In the genomic region with DNA sequence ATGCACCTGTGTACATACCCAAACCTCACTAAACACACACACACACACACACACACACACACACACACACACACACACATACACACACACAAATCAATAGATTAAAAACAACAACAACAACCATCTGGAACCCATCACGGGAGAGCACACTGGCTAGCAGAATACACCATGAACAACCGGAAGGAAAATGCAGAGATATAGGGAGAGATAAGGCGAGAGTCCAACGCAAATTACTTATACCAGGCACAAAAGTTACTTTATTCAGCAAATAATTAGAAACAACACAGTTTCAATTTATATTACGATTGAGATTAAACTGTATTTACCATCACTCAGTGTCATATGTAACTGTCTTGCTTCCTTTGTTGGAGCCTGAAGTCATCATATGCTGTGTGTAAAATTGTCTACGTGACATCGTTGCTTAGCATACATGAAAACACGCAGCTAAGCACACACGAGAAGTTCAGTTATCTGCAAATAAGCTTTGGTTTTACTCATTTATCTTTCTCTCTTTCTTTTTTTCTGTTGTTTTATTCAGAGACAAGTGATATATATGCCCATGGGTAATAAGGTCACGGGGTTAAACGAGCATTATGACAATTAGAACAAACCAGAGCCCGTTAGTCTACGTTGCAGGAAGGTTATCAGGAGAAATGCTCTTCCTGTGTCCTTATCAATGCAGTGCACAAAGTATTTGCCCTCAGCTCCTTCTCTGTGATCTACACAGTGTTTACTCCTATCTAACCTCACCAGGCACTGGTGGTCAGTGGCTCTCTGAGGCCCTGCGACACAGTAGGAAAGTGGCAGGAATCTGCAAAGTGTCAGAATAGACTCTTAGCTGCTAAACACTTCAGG, we compare ENCODE assay signal across 13 mouse cellular contexts.
DNase-seq lines count a peak whose midpoint lies in the region; ATAC-seq and TF ChIP-seq lines count a peak whose summit lies in the region.
"Had no signal": no experiment of that assay in that cellular context is flagged by ENCODE, and none has a peak within 500 bp of the region (broad histone marks: within the 10 kb centered on the region; RNA-seq: fewer than 3 reads in every experiment).

No protein-coding gene starts in this region.

- no peak for TF ChIP-seq RAD21 in MEL (IDR thresholded peaks at IDR 0.05; ENCODE audit: low read depth, low read length)

- ATAC-seq in heart, embryonic 11.5 days (replicated peaks; ENCODE audit: insufficient number of reproducible peaks, low FRiP score, low TSS enrichment): peak; percentile 95
- ATAC-seq in hematopoietic stem cell, adult 5-6 weeks (replicated peaks in 1 of 2; ENCODE audit: insufficient read depth in 1 of 2, low FRiP score in 2 of 2, low TSS enrichment in 1 of 2, low read depth in 1 of 2, poor library complexity in 2 of 2, severe bottlenecking in 2 of 2): peak; percentile 77 to 96
- ATAC-seq: forebrain, embryonic 16.5 days had no signal

- no peak overlapping the region for H3K9ac ChIP-seq in heart, embryonic 11.5 days (ENCODE audit: low read depth, low read length)
- peak overlapping the region; percentile 17 for H3K9ac ChIP-seq in MEL (ENCODE audit: control insufficient read depth, low read depth, low read length, poor library complexity, severe bottlenecking)
- H3K9ac ChIP-seq: kidney, embryonic 15.5 days; limb, embryonic 13.5 days had no signal

- no peaks in the 10 kb centered on the region for H3K27me3 ChIP-seq in heart, embryonic 11.5 days (ENCODE audit: control insufficient read depth, insufficient read depth, low read length)
- H3K27me3 ChIP-seq in MEL (ENCODE audit: control insufficient read depth in 1 of 2, insufficient read depth in 2 of 2, low read length in 2 of 2): no peaks in the 10 kb centered on the region
- H3K27me3 ChIP-seq: kidney, embryonic 15.5 days; limb, embryonic 13.5 days had no signal

- TF ChIP-seq EP300 in MEL (IDR thresholded peaks at IDR 0.05; ENCODE audit: low read depth in 1 of 2, low read length in 2 of 2): peak; percentile 99 to 100

- no peak for TF ChIP-seq POLR2A in MEL (IDR thresholded peaks at IDR 0.05; ENCODE audit: control insufficient read depth in 1 of 2, insufficient read depth in 1 of 2, low read depth in 1 of 2, low read length in 2 of 2, poor library complexity in 1 of 2)

- H3K79me2 ChIP-seq in MEL (ENCODE audit: control insufficient read depth, insufficient read depth, low read length, poor library complexity): no peaks in the 10 kb centered on the region

- no peaks in the 10 kb centered on the region for H3K9me3 ChIP-seq in heart, embryonic 11.5 days (replicated peaks; ENCODE audit: control insufficient read depth, low read length)
- H3K9me3 ChIP-seq in MEL (replicated peaks; ENCODE audit: insufficient read depth, low read length): no peaks in the 10 kb centered on the region
- H3K9me3 ChIP-seq: kidney, embryonic 15.5 days; limb, embryonic 13.5 days had no signal

- DNase-seq in heart, postnatal 36 days: no peak
- DNase-seq in MEL (ENCODE audit: low read depth, low spot score): peak; percentile 86
- peak; percentile 7 for DNase-seq in lung, postnatal 14 days
- DNase-seq in adrenal gland, adult 2 months: no peak
- DNase-seq in cerebellum, adult 8-10 months: no peak
- no peak for DNase-seq in adrenal gland, postnatal 25 days
- DNase-seq: B cell, adult 2 months; heart, adult 18-20 months had no signal

- peaks cover 23% of the 10 kb centered on the region for H3K4me1 ChIP-seq in heart, embryonic 11.5 days (ENCODE audit: control insufficient read depth, insufficient read depth, low read length)
- peaks cover 17 to 28% of the 10 kb centered on the region in 2 experiments for H3K4me1 ChIP-seq in MEL (ENCODE audit: control insufficient read depth in 1 of 2, insufficient read depth in 2 of 2, low read length in 2 of 2)
- H3K4me1 ChIP-seq: kidney, embryonic 15.5 days; limb, embryonic 13.5 days had no signal

- 30% methylated on average over 14 of the region's 14 CpGs for WGBS in heart, embryonic 11.5 days (ENCODE audit: insufficient replicate concordance)

- no peak overlapping the region for H3K4me3 ChIP-seq in heart, embryonic 11.5 days (ENCODE audit: low read depth, low read length)
- H3K4me3 ChIP-seq in MEL (ENCODE audit: control insufficient read depth in 1 of 2, insufficient read depth in 1 of 2, low read depth in 2 of 2, low read length in 2 of 2): peak overlapping the region; percentile 14 to 51; a peak in 3 of 4 replicates
- H3K4me3 ChIP-seq: kidney, embryonic 15.5 days; limb, embryonic 13.5 days had no signal

- intact Hi-C loops in heart, postnatal 36 days (cut with DNase I): loop anchor here (10.0 kb wide), 1 partner anchor 248 kb away; no protein-coding TSS in a partner anchor

- H3K36me3 ChIP-seq in heart, embryonic 11.5 days (ENCODE audit: control insufficient read depth, insufficient read depth, low read length): no peaks in the 10 kb centered on the region
- peaks cover 0 to 31% of the 10 kb centered on the region in 2 experiments; a peak in 2 of 4 replicates for H3K36me3 ChIP-seq in MEL (ENCODE audit: control insufficient read depth in 1 of 2, insufficient read depth in 2 of 2, low read length in 2 of 2)
- H3K36me3 ChIP-seq: kidney, embryonic 15.5 days; limb, embryonic 13.5 days had no signal

- no peak for TF ChIP-seq CTCF in MEL (IDR thresholded peaks at IDR 0.05 in 2 of 3, conservative IDR thresholded peaks at IDR 0.05 in 1 of 3; ENCODE audit: control insufficient read depth in 1 of 3, insufficient read depth in 1 of 3, low read depth in 2 of 3, low read length in 3 of 3, poor library complexity in 1 of 3, severe bottlenecking in 1 of 3)

- peak overlapping the region; percentile 17; the same call in 1 of the 2 replicates for H3K4me2 ChIP-seq in heart, embryonic 11.5 days
- H3K4me2 ChIP-seq: kidney, embryonic 15.5 days; limb, embryonic 13.5 days had no signal

- H3K27ac ChIP-seq in heart, embryonic 11.5 days (ENCODE audit: low read depth, low read length): 0 out of 2 replicates have a peak overlapping the region, but pooled peaks have one; percentile 6
- peak overlapping the region; percentile 91 for H3K27ac ChIP-seq in MEL (ENCODE audit: control insufficient read depth, low read depth, low read length)
- H3K27ac ChIP-seq: kidney, embryonic 15.5 days; limb, embryonic 13.5 days had no signal

TF ChIP-seq in MEL, 35 proteins besides CTCF, POLR2A, EP300 and RAD21 (continues in another document):
- TF ChIP-seq TCF12 (IDR thresholded peaks at IDR 0.05; ENCODE audit: low read depth, low read length) (peak; percentile 99), RCOR1 (IDR thresholded peaks at IDR 0.05; ENCODE audit: low read depth, low read length) (peak; percentile 99), USF2 (IDR thresholded peaks at IDR 0.05; ENCODE audit: borderline replicate concordance in 1 of 2, insufficient read depth in 1 of 2, low read depth in 1 of 2, low read length in 2 of 2) (0 out of 4 replicates have a peak, but pooled peaks of 1 of the 2 experiments have one; percentile 31), NRF1 (IDR thresholded peaks at IDR 0.05; ENCODE audit: insufficient read depth, low read depth, low read length, poor library complexity, severe bottlenecking) (peak; percentile 10; the same call in 1 of the 2 replicates), MXI1 (IDR thresholded peaks at IDR 0.05; ENCODE audit: low read depth, low read length) (peak; percentile 58), KAT2A (conservative IDR thresholded peaks at IDR 0.05; ENCODE audit: low read depth, low read length) (peak; percentile 40), POLR2AphosphoS5 (IDR thresholded peaks at IDR 0.05; ENCODE audit: borderline replicate concordance, low read depth, low read length) (no peak), UBTF (IDR thresholded peaks at IDR 0.05; ENCODE audit: borderline replicate concordance, insufficient read depth, low read depth, low read length) (no peak), ZNF384 (IDR thresholded peaks at IDR 0.05; ENCODE audit: low read depth, low read length) (peak; percentile 77), CHD2 (IDR thresholded peaks at IDR 0.05; ENCODE audit: low read length) (peak; percentile 62), NELFE (IDR thresholded peaks at IDR 0.05; ENCODE audit: low read depth, low read length) (no peak), ELF1 (IDR thresholded peaks at IDR 0.05; ENCODE audit: low read depth, low read length) (0 out of 2 replicates have a peak, but pooled peaks have one; percentile 32), MYB (IDR thresholded peaks at IDR 0.05; ENCODE audit: low read depth, low read length) (peak; percentile 90), SMC3 (IDR thresholded peaks at IDR 0.05; ENCODE audit: low read depth, low read length) (no peak), USF1 (IDR thresholded peaks at IDR 0.05; ENCODE audit: low read depth, low read length) (peak; percentile 76), MEF2A (IDR thresholded peaks at IDR 0.05; ENCODE audit: extremely low read depth, insufficient replicate concordance, low read depth, low read length, poor library complexity, severe bottlenecking) (peak; percentile 68; the same call in 1 of the 2 replicates), MYC (IDR thresholded peaks at IDR 0.05; ENCODE audit: low read depth, low read length) (peak; percentile 80), MAZ (IDR thresholded peaks at IDR 0.05; ENCODE audit: low read depth, low read length) (peak; percentile 59), SIN3A (IDR thresholded peaks at IDR 0.05; ENCODE audit: low read length) (peak; percentile 89), ETS1 (IDR thresholded peaks at IDR 0.05; ENCODE audit: low read depth, low read length) (peak; percentile 94), TBP (IDR thresholded peaks at IDR 0.05; ENCODE audit: low read depth, low read length) (no peak), POLR2AphosphoS2 (IDR thresholded peaks at IDR 0.05; ENCODE audit: low read length) (no peak), ZKSCAN1 (IDR thresholded peaks at IDR 0.05; ENCODE audit: low read depth, low read length) (0 out of 2 replicates have a peak, but pooled peaks have one; percentile 15), HCFC1 (IDR thresholded peaks at IDR 0.05; ENCODE audit: low read depth, low read length) (0 out of 2 replicates have a peak, but pooled peaks have one; percentile 47), E2F4 (IDR thresholded peaks at IDR 0.05; ENCODE audit: borderline replicate concordance, low read depth, low read length) (no peak), TAL1 (IDR thresholded peaks at IDR 0.05; ENCODE audit: low read length) (peak; percentile 98), MAX (IDR thresholded peaks at IDR 0.05; ENCODE audit: low read length) (0 out of 2 replicates have a peak, but pooled peaks have one; percentile 56), ZMIZ1 (IDR thresholded peaks at IDR 0.05; ENCODE audit: low read depth, low read length) (peak; percentile 83), MAFK (IDR thresholded peaks at IDR 0.05; ENCODE audit: borderline replicate concordance, low read depth, low read length) (peak; percentile 82; the same call in 1 of the 2 replicates), JUND (IDR thresholded peaks at IDR 0.05; ENCODE audit: low read depth, low read length) (peak; percentile 82), BHLHE40 (IDR thresholded peaks at IDR 0.05; ENCODE audit: borderline replicate concordance, low read depth, low read length) (peak; percentile 81; the same call in 1 of the 2 replicates)

Comparison
In these comparisons a context has a peak if more than half of its experiments do, and no peak if none do; other contexts are left out.
1. DNase-seq: peak in MEL (single experiment) and lung, postnatal 14 days (single experiment); none in heart, postnatal 36 days (0 of 2), adrenal gland, adult 2 months (single experiment), cerebellum, adult 8-10 months (single experiment) and adrenal gland, postnatal 25 days (single experiment).